Mouse (Mus musculus) CH12.LX (cell line): Measurements from ENCODE around the gene Numb.

ENCODE experiments used
- CTCF ChIP-seq, 2 experiments: IDR thresholded peaks in 1 of 2; conservative IDR thresholded peaks in 1 of 2; 2 replicates each; pipeline ENCODE4 v1.5.1; 2011 to 2012; ENCODE audit warnings: low read depth in 2 of 2, low read length in 2 of 2, improper control_type of control experiment in 1 of 2, inconsistent platforms in 1 of 2, mild to moderate bottlenecking in 1 of 2, moderate library complexity in 1 of 2
- E2F4 ChIP-seq: IDR thresholded peaks from 2 replicates; pipeline ENCODE4 v1.6.1; 2011; ENCODE audit warnings: low read depth, low read length, improper control_type of control experiment; ENCODE audit not compliant: insufficient replicate concordance
- EP300 ChIP-seq: IDR thresholded peaks from 2 replicates; pipeline ENCODE4 v1.6.1; 2011; ENCODE audit warnings: low read length, improper control_type of control experiment
- ETS1 ChIP-seq: conservative IDR thresholded peaks from 2 replicates; pipeline ENCODE4 v1.6.1; 2012; ENCODE audit warnings: low read depth, mild to moderate bottlenecking, inconsistent platforms, low read length, improper control_type of control experiment, moderate library complexity
- IRF4 ChIP-seq: IDR thresholded peaks from 2 replicates; pipeline ENCODE4 v1.6.1; 2014; ENCODE audit warnings: low read depth, mild to moderate bottlenecking, inconsistent platforms, low read length, improper control_type of control experiment
- MYC ChIP-seq: IDR thresholded peaks from 2 replicates; pipeline ENCODE4 v1.6.1; 2011; ENCODE audit warnings: low read depth, mild to moderate bottlenecking, improper control_type of control experiment, low read length
- PAX5 ChIP-seq: IDR thresholded peaks from 2 replicates; pipeline ENCODE4 v1.6.1; 2012; ENCODE audit warnings: low read length, inconsistent platforms, mixed read lengths
- POLR2A ChIP-seq: IDR thresholded peaks from 2 replicates; pipeline ENCODE4 v1.6.1; 2011; ENCODE audit warnings: low read depth, mild to moderate bottlenecking, improper control_type of control experiment, low read length
- ZMIZ1 ChIP-seq: IDR thresholded peaks from 2 replicates; pipeline ENCODE4 v1.6.1; 2012; ENCODE audit warnings: low read depth, mild to moderate bottlenecking, inconsistent platforms, low read length, improper control_type of control experiment

DNA sequence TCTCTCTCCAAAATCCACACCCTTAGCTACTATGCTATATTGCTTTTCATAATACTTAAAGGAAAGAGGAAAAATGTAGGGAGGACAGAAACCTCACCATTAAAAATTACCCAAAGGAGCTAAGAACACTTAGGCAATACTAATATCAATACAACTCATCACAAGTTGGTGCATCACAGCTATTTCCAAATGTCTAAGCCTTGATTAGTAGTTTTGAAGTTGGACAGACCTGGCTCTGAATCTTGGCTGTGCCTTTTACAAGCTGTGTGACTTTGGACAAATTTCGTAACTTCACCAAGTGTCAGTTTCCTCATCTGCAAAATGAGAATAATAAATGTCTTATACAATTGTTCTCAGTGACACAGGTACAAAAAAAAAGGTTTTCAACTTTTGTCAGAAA lies 66.5 kb downstream of the Numb start:
- no peak for TF ChIP-seq CTCF (conservative IDR thresholded peaks at IDR 0.05 in 1 of 2, IDR thresholded peaks at IDR 0.05 in 1 of 2; ENCODE audit: low read depth in 2 of 2, low read length in 2 of 2)
- TF ChIP-seq POLR2A, result no peak
- TF ChIP-seq EP300, result no peak
- TF ChIP-seq MYC, result no peak
- no peak for TF ChIP-seq IRF4
- TF ChIP-seq PAX5, result no peak
- no peak for TF ChIP-seq E2F4
- TF ChIP-seq ZMIZ1, result no peak
- TF ChIP-seq ETS1, result no peak
